Mouse (Mus musculus) CH12.LX (cell line): ENCODE results near the gene Htatip2.
A peak's percentile ranks its signal among the peaks of the same experiment; 100 is the strongest.

Source experiments
- CHD2 ChIP-seq: IDR thresholded peaks from 2 replicates; pipeline ENCODE4 v1.6.1; 2011; ENCODE audit warnings: low read length, improper control_type of control experiment
- CTCF ChIP-seq, 2 experiments: IDR thresholded peaks in 1 of 2; conservative IDR thresholded peaks in 1 of 2; 2 replicates each; pipeline ENCODE4 v1.5.1; 2011 to 2012; ENCODE audit warnings: low read depth in 2 of 2, low read length in 2 of 2, improper control_type of control experiment in 1 of 2, inconsistent platforms in 1 of 2, mild to moderate bottlenecking in 1 of 2, moderate library complexity in 1 of 2
- MAX ChIP-seq: IDR thresholded peaks from 2 replicates; pipeline ENCODE4 v1.6.1; 2011; ENCODE audit warnings: low read length, improper control_type of control experiment
- POLR2A ChIP-seq: IDR thresholded peaks from 2 replicates; pipeline ENCODE4 v1.6.1; 2011; ENCODE audit warnings: low read depth, mild to moderate bottlenecking, improper control_type of control experiment, low read length
- TCF12 ChIP-seq: IDR thresholded peaks from 2 replicates; pipeline ENCODE4 v1.6.1; 2014; ENCODE audit warnings: low read depth, mild to moderate bottlenecking, inconsistent platforms, low read length, improper control_type of control experiment

- TF ChIP-seq CHD2, result no peak
- no peak for TF ChIP-seq TCF12
- peak; percentile 45 to 69 for TF ChIP-seq CTCF (conservative IDR thresholded peaks at IDR 0.05 in 1 of 2, IDR thresholded peaks at IDR 0.05 in 1 of 2; ENCODE audit: low read depth in 2 of 2, low read length in 2 of 2)
- TF ChIP-seq POLR2A, result no peak
- no peak for TF ChIP-seq MAX
Observed at GRCm38 (mm10) chr7:49786618-49787382, 27.9 kb downstream of the Htatip2 start.
